Mouse (Mus musculus) heart, embryonic 11.5 days (tissue): ENCODE measurements around the gene Ttll7. TPM values are rescaled to one million over a fixed set of nuclear protein-coding genes. Genes with fewer than 3 reads are reported as not detected.

Source experiments
- ATAC-seq: fragments of 200-750 bp; cut with Nextera tagmentation; replicated peaks from 2 replicates; pipeline ENCODE4 v1.8.0; 2017; ENCODE audit warnings: moderate library complexity; ENCODE audit not compliant: insufficient number of reproducible peaks, low FRiP score, low TSS enrichment
- H3K27ac ChIP-seq: fragments of 300-500 bp; sonication (generic); 2 replicates; pipeline ENCODE4 v1.5.1; 2014; ENCODE audit warnings: mild to moderate bottlenecking, low read depth, low read length
- H3K27me3 ChIP-seq: fragments of 300-500 bp; sonication (generic); 2 replicates; pipeline ENCODE4 v1.6.1; 2014; ENCODE audit warnings: mild to moderate bottlenecking, low read length, mixed read lengths; ENCODE audit not compliant: control insufficient read depth, insufficient read depth
- H3K36me3 ChIP-seq: fragments of 300-500 bp; sonication (generic); 2 replicates; pipeline ENCODE4 v1.6.1; 2014; ENCODE audit warnings: mild to moderate bottlenecking, low read length, moderate library complexity, mixed read lengths; ENCODE audit not compliant: control insufficient read depth, insufficient read depth
- H3K4me1 ChIP-seq: fragments of 300-500 bp; sonication (generic); 2 replicates; pipeline ENCODE4 v1.6.1; 2014; ENCODE audit warnings: low read length; ENCODE audit not compliant: control insufficient read depth, insufficient read depth
- H3K4me2 ChIP-seq: fragments of 300-500 bp; sonication (generic); 2 replicates; pipeline ENCODE4 v1.6.1; 2014; ENCODE audit warnings: mild to moderate bottlenecking, moderate library complexity
- H3K4me3 ChIP-seq: fragments of 300-500 bp; sonication (generic); 2 replicates; pipeline ENCODE4 v1.5.1; 2014; ENCODE audit warnings: low read depth, low read length
- H3K9ac ChIP-seq: fragments of 300-500 bp; sonication (generic); 2 replicates; pipeline ENCODE4 v1.6.1; 2014; ENCODE audit warnings: mild to moderate bottlenecking, low read depth, low read length, moderate library complexity
- H3K9me3 ChIP-seq: fragments of 300-500 bp; sonication (generic); replicated peaks from 2 replicates; pipeline ENCODE4 v1.6.1; 2016; ENCODE audit warnings: low read length; ENCODE audit not compliant: control insufficient read depth
- WGBS: fragments of 180-500 bp; shearing (Covaris S2); extraction: QIAGEN DNeasy Blood & Tissue Kit; methylation state at CpG from one replicate; pipeline ENCODE4 v1.1.7; 2014; ENCODE audit not compliant: insufficient replicate concordance; 5-methylcytosine and 5-hydroxymethylcytosine counted together
- polyA plus RNA-seq: library from polyadenylated mRNA; unstranded; fragments of >200 nt; fragmentation: Nextera tagmentation; extraction: Ambion mirVana; gene quantifications from 2 replicates; pipeline ENCODE4 v1.2.1, GENCODE M21; 2014

Gene Ttll7
- polyA plus RNA-seq, 1 experiment from 2014 or later, result 3.3 TPM

- WGBS, result 43% methylated on average over 2 of the region's 2 CpGs
- ATAC-seq, result no peak
- Histone ChIP-seq H3K9me3 (no peaks in the 10 kb centered on the region), H3K4me2 (no peak overlapping the region), H3K9ac (no peak overlapping the region), H3K36me3 (no peaks in the 10 kb centered on the region), H3K4me3 (no peak overlapping the region), H3K27me3 (no peaks in the 10 kb centered on the region), H3K4me1 (no peaks in the 10 kb centered on the region), H3K27ac (no peak overlapping the region)
These were observed 93.2 kb downstream of the Ttll7 start for GRCm38 (mm10) chr3:146945342-146945741.

GRCm38 (mm10) chr3:146945887-146946286 is 93.7 kb downstream of the Ttll7 start:
- Histone ChIP-seq H3K4me1 (no peaks in the 10 kb centered on the region), H3K9ac (no peak overlapping the region), H3K27me3 (no peaks in the 10 kb centered on the region), H3K4me2 (peak overlapping the region; percentile 68), H3K36me3 (no peaks in the 10 kb centered on the region), H3K9me3 (no peaks in the 10 kb centered on the region), H3K27ac (no peak overlapping the region), H3K4me3 (peak overlapping the region; percentile 44)
- 2% methylated on average over 13 of the region's 13 CpGs for WGBS
- ATAC-seq, result no peak

- WGBS, result 74% methylated on average over 8 of the region's 8 CpGs
- H3K4me2 ChIP-seq, result no peak overlapping the region
- H3K4me1 ChIP-seq, result no peaks in the 10 kb centered on the region
- H3K9ac ChIP-seq, result no peak overlapping the region
- H3K27ac ChIP-seq, result no peak overlapping the region
- no peaks in the 10 kb centered on the region for H3K36me3 ChIP-seq
- H3K4me3 ChIP-seq, result no peak overlapping the region
- ATAC-seq, result no peak
- H3K27me3 ChIP-seq, result no peaks in the 10 kb centered on the region
- H3K9me3 ChIP-seq, result no peaks in the 10 kb centered on the region
These were observed 94.5 kb downstream of the Ttll7 start for GRCm38 (mm10) chr3:146946641-146947040.

GRCm38 (mm10) chr3:146956792-146957191 is 104.6 kb downstream of the Ttll7 start:
- Histone ChIP-seq H3K4me2 (no peak overlapping the region), H3K9me3 (no peaks in the 10 kb centered on the region), H3K4me1 (no peaks in the 10 kb centered on the region), H3K4me3 (no peak overlapping the region), H3K9ac (no peak overlapping the region), H3K27ac (no peak overlapping the region), H3K36me3 (no peaks in the 10 kb centered on the region), H3K27me3 (no peaks in the 10 kb centered on the region)
- no peak for ATAC-seq
- 89% methylated on average over 8 of the region's 8 CpGs for WGBS

- Histone ChIP-seq H3K36me3 (no peaks in the 10 kb centered on the region), H3K4me2 (no peak overlapping the region), H3K27ac (no peak overlapping the region), H3K9me3 (no peaks in the 10 kb centered on the region), H3K4me1 (no peaks in the 10 kb centered on the region), H3K4me3 (no peak overlapping the region), H3K9ac (no peak overlapping the region), H3K27me3 (no peaks in the 10 kb centered on the region)
- ATAC-seq, result no peak
These were observed 110.7 kb downstream of the Ttll7 start for GRCm38 (mm10) chr3:146962838-146963237.

GRCm38 (mm10) chr3:146964384-146964783 is 112.2 kb downstream of the Ttll7 start:
- no peak overlapping the region for H3K4me3 ChIP-seq
- ATAC-seq, result no peak
- no peaks in the 10 kb centered on the region for H3K9me3 ChIP-seq
- no peak overlapping the region for H3K4me2 ChIP-seq
- 73% methylated on average over 3 of the region's 3 CpGs for WGBS
- H3K9ac ChIP-seq, result no peak overlapping the region
- H3K27ac ChIP-seq, result no peak overlapping the region
- H3K27me3 ChIP-seq, result no peaks in the 10 kb centered on the region
- H3K4me1 ChIP-seq, result no peaks in the 10 kb centered on the region
- no peaks in the 10 kb centered on the region for H3K36me3 ChIP-seq

- no peaks in the 10 kb centered on the region for H3K9me3 ChIP-seq
- ATAC-seq, result no peak
These were observed 115.1 kb downstream of the Ttll7 start for GRCm38 (mm10) chr3:146967242-146967641.

GRCm38 (mm10) chr3:146967834-146968233 is 115.7 kb downstream of the Ttll7 start:
- Histone ChIP-seq H3K4me3 (no peak overlapping the region), H3K4me1 (no peaks in the 10 kb centered on the region), H3K36me3 (no peaks in the 10 kb centered on the region), H3K9ac (no peak overlapping the region), H3K9me3 (no peaks in the 10 kb centered on the region), H3K27me3 (no peaks in the 10 kb centered on the region), H3K4me2 (no peak overlapping the region), H3K27ac (no peak overlapping the region)
- 73% methylated on average over 4 of the region's 4 CpGs for WGBS
- ATAC-seq, result no peak

More at GRCm38 (mm10) chr3:146967242-146967641, 115.1 kb downstream of the Ttll7 start:
- H3K27ac ChIP-seq, result no peak overlapping the region
- no peak overlapping the region for H3K9ac ChIP-seq
- H3K27me3 ChIP-seq, result no peaks in the 10 kb centered on the region
- H3K4me2 ChIP-seq, result no peak overlapping the region
- no peak overlapping the region for H3K4me3 ChIP-seq
- no peaks in the 10 kb centered on the region for H3K36me3 ChIP-seq
- H3K4me1 ChIP-seq, result no peaks in the 10 kb centered on the region
- WGBS, result 72% methylated on average over 7 of the region's 7 CpGs

- Histone ChIP-seq H3K9ac (no peak overlapping the region), H3K27me3 (no peaks in the 10 kb centered on the region), H3K27ac (no peak overlapping the region), H3K9me3 (no peaks in the 10 kb centered on the region), H3K36me3 (no peaks in the 10 kb centered on the region), H3K4me2 (no peak overlapping the region), H3K4me3 (no peak overlapping the region), H3K4me1 (no peaks in the 10 kb centered on the region)
- ATAC-seq, result no peak
- WGBS, result 82% methylated on average over 3 of the region's 3 CpGs
These were observed 126.1 kb downstream of the Ttll7 start for GRCm38 (mm10) chr3:146978272-146978671.
